Mouse (Mus musculus) G1E (cell line): ENCODE results near the gene Lrba. TPM values are rescaled to one million over a fixed set of nuclear protein-coding genes. Genes with fewer than 3 reads are reported as not detected.

Experiments
- ATAC-seq: 2 replicates; pipeline ENCODE4 v1.8.0; 2016; ENCODE audit warnings: mild to moderate bottlenecking; ENCODE audit not compliant: insufficient number of reproducible peaks, poor library complexity, low FRiP score, severe bottlenecking; ENCODE audit errors: extremely low read depth
- DNase-seq: peaks from one replicate; pipeline ENCODE4 v3.0.0; 2012; ENCODE audit warnings: low spot score
- H3K27me3 ChIP-seq: 2 replicates; pipeline ENCODE4 v1.6.1; 2012; ENCODE audit warnings: mild to moderate bottlenecking, low read length, inconsistent platforms; ENCODE audit not compliant: insufficient read depth
- H3K36me3 ChIP-seq: replicated peaks from 2 replicates; pipeline ENCODE3; 2012; ENCODE audit warnings: mild to moderate bottlenecking, inconsistent platforms
- H3K4me1 ChIP-seq: 2 replicates; pipeline ENCODE4 v1.6.1; 2012; ENCODE audit warnings: low read depth, low read length, inconsistent platforms, mixed read lengths; ENCODE audit not compliant: insufficient read depth
- H3K4me3 ChIP-seq: 2 replicates; pipeline ENCODE4 v1.5.1; 2012; ENCODE audit warnings: low read depth, mild to moderate bottlenecking, inconsistent platforms, low read length, moderate library complexity, mixed read lengths
- H3K9me3 ChIP-seq: replicated peaks from 2 replicates; pipeline ENCODE4 v1.6.1; 2012; ENCODE audit warnings: inconsistent platforms
- CTCF ChIP-seq: IDR thresholded peaks from 2 replicates; pipeline ENCODE4 v1.5.1; 2012; ENCODE audit warnings: low read depth, low read length, inconsistent platforms, mixed read lengths
- GATA1 ChIP-seq: IDR thresholded peaks from 2 replicates; pipeline ENCODE4 v1.6.1; 2012; ENCODE audit warnings: borderline replicate concordance, low read length, inconsistent platforms, mixed read lengths
- GATA2 ChIP-seq: IDR thresholded peaks from 2 replicates; pipeline ENCODE4 v1.6.1; 2012; ENCODE audit warnings: low read depth, low read length, inconsistent platforms, borderline replicate concordance
- POLR2AphosphoS5 ChIP-seq: IDR thresholded peaks from 2 replicates; pipeline ENCODE4 v1.6.1; 2012; ENCODE audit warnings: low read depth, low read length, inconsistent platforms; ENCODE audit not compliant: insufficient replicate concordance
- TAL1 ChIP-seq: conservative IDR thresholded peaks from 2 replicates; pipeline ENCODE4 v1.6.1; 2012; ENCODE audit warnings: low read depth, low read length, inconsistent platforms, mixed read lengths
- polyA plus RNA-seq: library from polyadenylated mRNA; stranded (reverse); fragments of >175 nt; gene quantifications from 2 replicates; pipeline ENCODE4 v1.2.3, GENCODE M21; 2012
- total RNA-seq, 2 experiments: library from RNA; stranded (forward) in 1 of 2; stranded (reverse) in 1 of 2; fragments of 200-1000 nt in 1 of 2; fragments of >200 nt in 1 of 2; fragmentation: Nextera tagmentation in 1 of 2; gene quantifications; 2 replicates each; pipeline ENCODE4 v1.2.3; 2014 to 2017

Lrba gene
- total and polyA plus RNA-seq, 3 experiments, result 6.1 to 34.4 (median 30.4) TPM

- ATAC-seq, result no peak
These were observed 202.3 kb downstream of the Lrba start for GRCm38 (mm10) chr3:86426733-86427132.

GRCm38 (mm10) chr3:86443497-86443896, 219.0 kb downstream of the Lrba start:
- TF ChIP-seq TAL1 (no peak), POLR2AphosphoS5 (no peak), GATA1 (no peak), GATA2 (no peak)
- no peaks in the 10 kb centered on the region for H3K9me3 ChIP-seq
- no peaks in the 10 kb centered on the region for H3K27me3 ChIP-seq
- DNase-seq, result no peak
- no peak overlapping the region for H3K4me3 ChIP-seq
- no peaks in the 10 kb centered on the region for H3K4me1 ChIP-seq
- no peak for ATAC-seq
- no peaks in the 10 kb centered on the region for H3K36me3 ChIP-seq

More at GRCm38 (mm10) chr3:86426733-86427132, 202.3 kb downstream of the Lrba start:
- Histone ChIP-seq H3K36me3 (no peaks in the 10 kb centered on the region), H3K9me3 (no peaks in the 10 kb centered on the region), H3K4me1 (peaks cover 12% of the 10 kb centered on the region), H3K4me3 (no peak overlapping the region), H3K27me3 (no peaks in the 10 kb centered on the region)
- TF ChIP-seq CTCF (no peak), POLR2AphosphoS5 (no peak), GATA2 (no peak), TAL1 (no peak), GATA1 (no peak)
- no peak for DNase-seq

- Histone ChIP-seq H3K36me3 (no peaks in the 10 kb centered on the region), H3K4me3 (no peak overlapping the region), H3K9me3 (no peaks in the 10 kb centered on the region), H3K27me3 (no peaks in the 10 kb centered on the region), H3K4me1 (no peaks in the 10 kb centered on the region)
- ATAC-seq (no peak), DNase-seq (no peak)
- TF ChIP-seq GATA2, result no peak
- no peak for TF ChIP-seq GATA1
- no peak for TF ChIP-seq POLR2AphosphoS5
- no peak for TF ChIP-seq CTCF
- no peak for TF ChIP-seq TAL1
These were observed 226.7 kb downstream of the Lrba start for GRCm38 (mm10) chr3:86451211-86451610.

GRCm38 (mm10) chr3:86461582-86461981, 237.1 kb downstream of the Lrba start:
- H3K9me3 ChIP-seq, result no peaks in the 10 kb centered on the region
- H3K4me3 ChIP-seq, result no peak overlapping the region
- no peak for TF ChIP-seq GATA1
- no peak for TF ChIP-seq POLR2AphosphoS5
- TF ChIP-seq CTCF, result no peak
- TF ChIP-seq GATA2, result no peak
- TF ChIP-seq TAL1, result no peak
- no peak for DNase-seq
- ATAC-seq, result no peak
- H3K36me3 ChIP-seq, result peaks cover 4% of the 10 kb centered on the region
- no peaks in the 10 kb centered on the region for H3K4me1 ChIP-seq
- H3K27me3 ChIP-seq, result no peaks in the 10 kb centered on the region

GRCm38 (mm10) chr3:86489992-86490391, 265.5 kb downstream of the Lrba start:
- Histone ChIP-seq H3K4me1 (no peaks in the 10 kb centered on the region), H3K27me3 (no peaks in the 10 kb centered on the region), H3K36me3 (no peaks in the 10 kb centered on the region), H3K9me3 (no peaks in the 10 kb centered on the region), H3K4me3 (no peak overlapping the region)
- TF ChIP-seq CTCF, result no peak
- no peak for TF ChIP-seq GATA1
- TF ChIP-seq TAL1, result no peak
- no peak for TF ChIP-seq POLR2AphosphoS5
- TF ChIP-seq GATA2, result no peak
- no peak for ATAC-seq
- no peak for DNase-seq

- Histone ChIP-seq H3K9me3 (no peaks in the 10 kb centered on the region), H3K4me1 (no peaks in the 10 kb centered on the region), H3K27me3 (no peaks in the 10 kb centered on the region), H3K36me3 (no peaks in the 10 kb centered on the region), H3K4me3 (no peak overlapping the region)
- ATAC-seq, result no peak
- TF ChIP-seq GATA2 (no peak), GATA1 (no peak), POLR2AphosphoS5 (no peak), CTCF (no peak), TAL1 (no peak)
- no peak for DNase-seq
These were observed 276.1 kb downstream of the Lrba start for GRCm38 (mm10) chr3:86500586-86500985.

GRCm38 (mm10) chr3:86518506-86519109, 294.1 kb downstream of the Lrba start:
- no peaks in the 10 kb centered on the region for H3K9me3 ChIP-seq
- DNase-seq (no peak), ATAC-seq (no peak)
- no peaks in the 10 kb centered on the region for H3K27me3 ChIP-seq
- H3K4me3 ChIP-seq, result no peak overlapping the region
- no peaks in the 10 kb centered on the region for H3K4me1 ChIP-seq
- TF ChIP-seq GATA2 (no peak), CTCF (no peak), POLR2AphosphoS5 (no peak), GATA1 (no peak), TAL1 (no peak)
- H3K36me3 ChIP-seq, result no peaks in the 10 kb centered on the region
